Mouse (Mus musculus): ENCODE measurements around the gene Grwd1.

- TF ChIP-seq CTCF (IDR thresholded peaks at IDR 0.05; ENCODE audit: extremely low read depth, insufficient read depth, low read length) (no peak), POLR2A (IDR thresholded peaks at IDR 0.05; ENCODE audit: extremely low read depth, insufficient read depth, low read length) (no peak)
Observed at GRCm38 (mm10) chr7:45800001-45800400, 30.7 kb downstream of the Grwd1 start.

Measured in cortical plate, adult 2 months (tissue).